Mouse (Mus musculus): ENCODE data around the gene Pdgfa.

DNA sequence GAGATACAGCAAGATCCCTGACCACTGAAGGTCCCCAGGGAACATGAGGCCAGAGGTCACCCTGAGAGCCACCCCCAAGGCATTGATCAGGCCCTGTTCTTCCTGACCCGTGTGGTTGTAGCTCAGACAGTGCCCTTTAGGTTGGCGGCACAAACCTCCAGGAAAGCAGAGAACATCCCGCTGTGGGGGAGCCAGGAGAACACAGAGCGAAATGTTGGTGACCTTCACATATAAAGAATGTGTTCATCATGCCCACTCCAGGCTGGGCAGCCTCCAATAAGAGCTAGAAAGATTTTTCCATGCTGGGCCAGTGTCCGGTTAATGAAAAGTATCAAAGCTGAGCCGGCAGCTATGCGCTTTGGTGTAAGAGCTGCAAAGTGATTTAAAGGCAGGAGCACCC lies 43.2 kb downstream of the Pdgfa start:
- TF ChIP-seq CTCF (IDR thresholded peaks at IDR 0.05; ENCODE audit: insufficient read depth, low read length) = no peak
- TF ChIP-seq POLR2A (IDR thresholded peaks at IDR 0.05; ENCODE audit: borderline replicate concordance, extremely low read depth, low read depth, low read length) = no peak
